Mouse (Mus musculus): ENCODE results near the gene Gm49345.
"Not testable (repeated sequence)": the region's sequence is repeated elsewhere in the genome, so short reads cannot be mapped to it uniquely, and the experiment has no call there.

The Gm49345 gene

DNA sequence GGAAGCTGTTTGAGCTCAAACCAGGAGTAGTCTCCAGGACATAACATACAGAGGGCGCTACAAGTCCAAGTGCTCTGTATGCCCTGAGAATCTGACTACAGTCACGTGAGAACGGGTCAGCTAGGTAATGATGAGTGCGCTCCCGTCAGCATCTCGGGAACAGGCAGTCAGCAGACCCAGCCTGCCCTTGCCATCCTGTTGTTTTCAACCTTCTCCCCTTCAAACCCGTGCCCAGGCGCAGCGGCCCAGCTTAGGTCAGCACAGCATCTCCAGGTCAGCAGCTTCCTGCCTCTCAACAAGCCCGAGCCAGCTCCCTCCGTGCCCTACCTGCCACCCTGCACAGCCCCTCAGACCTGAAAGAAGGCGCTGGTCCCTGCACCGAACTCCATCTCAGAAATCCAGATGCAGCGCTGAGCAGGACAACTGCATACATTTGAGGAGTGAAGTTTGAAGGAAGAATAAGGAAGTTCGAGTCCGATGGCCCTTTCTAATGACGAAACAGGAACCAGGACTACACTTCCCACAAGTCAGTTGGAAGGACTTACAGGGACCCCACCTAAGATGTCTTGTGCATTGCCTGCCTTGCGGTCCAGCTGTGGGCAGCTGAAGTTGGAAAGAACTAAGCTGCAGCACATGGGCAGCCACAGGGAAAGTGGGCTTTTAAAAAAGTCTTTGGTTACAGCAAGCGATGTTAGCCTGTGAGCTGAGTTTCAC lies at the start of gene Gm49345, which contains the start of gene Zfp729a:
Gm49345 (minus strand) TSS at position 476 of the 714 bp plus-strand sequence.
Zfp729a (minus strand) TSS at position 498 of the 714 bp plus-strand sequence.
- DNase-seq (ENCODE audit: low read depth, low spot score), result peak; percentile 84

DNA sequence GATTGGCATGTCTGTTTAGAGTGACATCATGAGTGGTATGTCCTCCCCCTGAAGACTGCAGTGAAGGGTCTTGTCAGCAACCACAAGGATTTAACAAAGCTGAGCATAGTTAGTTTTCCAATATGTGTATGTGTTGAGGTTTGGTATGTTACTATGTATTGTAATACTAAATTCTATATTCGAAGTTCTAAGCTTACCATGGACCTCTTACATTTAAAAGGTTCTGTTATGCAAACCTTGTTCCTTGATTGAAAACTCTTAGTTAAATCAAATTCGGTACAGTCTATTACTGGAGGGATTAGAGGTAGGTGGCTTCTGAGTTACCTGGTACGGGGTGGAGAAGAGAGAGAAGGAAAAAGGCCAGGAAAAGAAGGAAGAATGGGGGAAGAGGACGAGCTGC lies 49.4 kb upstream of the Gm49345 start, which contains the start of gene Zfp738:
Zfp738 (minus strand) TSS at position 101 of the 400 bp plus-strand sequence.
- no peak for DNase-seq (ENCODE audit: low read depth, low spot score)

DNA sequence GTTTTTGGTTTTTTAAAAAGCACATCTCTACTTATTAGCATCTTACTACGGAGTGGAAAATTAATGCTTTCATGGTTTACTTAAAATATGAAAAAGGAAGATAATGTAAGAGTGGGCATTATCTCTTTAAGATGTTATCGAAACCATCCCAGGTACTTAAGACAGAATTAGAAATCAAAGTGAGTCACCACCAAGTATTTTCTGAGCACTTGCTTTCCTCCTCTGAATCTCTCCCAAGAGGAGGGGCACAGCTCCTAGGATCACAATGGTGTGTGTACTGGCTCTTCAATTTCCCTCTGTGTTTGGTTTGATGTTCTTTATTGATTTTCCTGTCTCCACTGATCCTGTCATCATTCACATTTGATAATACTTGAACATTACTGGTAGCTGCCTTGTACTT lies 46.3 kb upstream of the Gm49345 start:
- DNase-seq (ENCODE audit: low read depth, low spot score), result not testable (repeated sequence)

DNA sequence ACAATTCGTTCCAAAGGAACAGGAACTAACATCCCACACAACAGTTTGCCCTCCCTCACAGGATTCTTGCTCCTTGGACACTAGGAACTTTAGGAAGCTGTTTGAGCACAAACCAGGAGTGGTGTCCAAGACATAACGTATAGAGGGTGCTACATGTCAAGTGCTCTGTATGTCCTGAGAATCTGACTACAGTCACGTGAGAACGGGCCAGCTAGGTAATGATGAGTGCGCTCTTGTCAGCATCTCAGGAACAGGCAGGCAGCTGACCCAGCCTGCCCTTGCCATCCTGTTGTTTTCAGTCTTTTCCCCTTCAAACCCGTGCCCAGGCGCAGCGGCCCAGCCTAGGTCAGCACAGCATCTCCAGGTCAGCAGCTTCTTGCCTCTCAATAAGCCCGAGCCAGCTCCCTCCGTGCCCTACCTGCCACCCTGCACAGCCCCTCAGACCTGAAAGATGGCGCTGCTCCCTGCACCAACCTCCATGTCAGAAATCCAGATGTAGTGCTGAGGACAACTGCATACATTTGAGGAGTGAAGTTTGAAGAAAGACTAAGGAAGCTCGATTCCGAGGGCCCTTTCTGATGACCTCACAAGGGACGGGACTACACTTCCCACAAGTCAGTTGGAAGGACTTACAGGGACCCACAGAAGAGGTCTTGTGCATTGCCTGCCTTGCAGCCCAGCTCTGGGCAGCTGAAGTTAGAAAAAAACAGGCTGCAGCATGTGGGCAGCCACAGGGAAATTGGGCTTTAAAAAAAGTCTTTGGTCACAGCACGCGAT lies 45.6 kb upstream of the Gm49345 start:
- peak; percentile 75 for DNase-seq (ENCODE audit: low read depth, low spot score)

DNA sequence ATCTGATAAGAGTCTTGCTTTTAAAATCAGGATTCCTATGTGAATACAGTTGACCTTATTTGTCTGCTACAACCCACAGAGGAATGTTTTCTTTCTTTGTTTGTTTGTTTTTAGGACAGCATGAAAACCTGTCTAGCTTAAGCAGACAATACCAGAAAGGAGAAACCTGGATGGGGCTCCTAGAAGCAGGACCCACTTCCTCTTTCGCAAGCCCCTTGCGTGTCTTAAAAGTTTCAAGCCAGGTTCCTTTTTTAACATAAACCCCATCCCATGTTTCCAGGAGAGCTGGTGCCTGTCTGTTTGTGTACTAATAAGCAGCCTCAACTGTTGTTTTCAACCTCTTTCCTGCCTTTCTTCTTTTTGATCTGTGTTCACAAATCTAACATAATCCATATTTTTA lies 37.3 kb upstream of the Gm49345 start:
- no peak for DNase-seq (ENCODE audit: low read depth, low spot score)

DNA sequence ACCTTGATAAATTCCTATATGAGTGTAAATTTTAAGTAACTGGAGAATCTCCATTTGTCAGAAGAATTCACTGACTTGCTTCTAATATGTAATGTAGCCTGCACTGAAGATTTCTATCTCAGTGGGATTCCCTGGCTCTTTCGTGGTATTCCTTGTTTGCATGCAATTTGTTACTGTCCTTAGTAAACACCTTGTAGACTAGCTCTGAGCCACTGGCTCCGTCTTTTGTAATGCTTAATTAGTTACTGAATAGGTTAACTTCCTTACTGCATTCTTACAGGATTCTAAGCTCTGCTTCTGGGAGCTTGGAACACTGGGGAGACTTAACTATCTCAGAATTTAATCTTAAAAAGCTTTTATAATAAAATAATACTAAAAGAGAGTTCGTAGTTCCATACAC lies 14.9 kb upstream of the Gm49345 start:
- no peak for DNase-seq (ENCODE audit: low read depth, low spot score)

DNA sequence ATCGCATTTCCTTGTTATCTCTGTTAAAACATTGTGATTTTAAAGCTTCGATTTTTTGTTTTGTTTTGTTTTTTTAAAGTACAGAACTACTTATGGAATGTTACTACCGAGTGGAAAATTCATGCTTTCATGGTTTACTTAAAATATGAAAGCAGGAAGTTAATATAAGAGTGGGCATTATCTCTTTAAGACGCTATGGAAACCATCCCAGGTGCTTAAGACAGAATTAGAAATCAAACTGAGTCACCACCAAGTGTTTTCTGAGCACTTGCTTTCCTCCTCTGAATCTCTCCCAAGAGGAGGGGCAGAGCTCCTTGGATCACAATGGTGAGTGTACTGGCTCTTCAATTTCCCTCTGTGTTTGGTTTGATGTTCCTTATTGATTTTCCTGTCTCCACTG lies 27.5 kb downstream of the Gm49345 start:
- no peak for DNase-seq (ENCODE audit: low read depth, low spot score)

DNA sequence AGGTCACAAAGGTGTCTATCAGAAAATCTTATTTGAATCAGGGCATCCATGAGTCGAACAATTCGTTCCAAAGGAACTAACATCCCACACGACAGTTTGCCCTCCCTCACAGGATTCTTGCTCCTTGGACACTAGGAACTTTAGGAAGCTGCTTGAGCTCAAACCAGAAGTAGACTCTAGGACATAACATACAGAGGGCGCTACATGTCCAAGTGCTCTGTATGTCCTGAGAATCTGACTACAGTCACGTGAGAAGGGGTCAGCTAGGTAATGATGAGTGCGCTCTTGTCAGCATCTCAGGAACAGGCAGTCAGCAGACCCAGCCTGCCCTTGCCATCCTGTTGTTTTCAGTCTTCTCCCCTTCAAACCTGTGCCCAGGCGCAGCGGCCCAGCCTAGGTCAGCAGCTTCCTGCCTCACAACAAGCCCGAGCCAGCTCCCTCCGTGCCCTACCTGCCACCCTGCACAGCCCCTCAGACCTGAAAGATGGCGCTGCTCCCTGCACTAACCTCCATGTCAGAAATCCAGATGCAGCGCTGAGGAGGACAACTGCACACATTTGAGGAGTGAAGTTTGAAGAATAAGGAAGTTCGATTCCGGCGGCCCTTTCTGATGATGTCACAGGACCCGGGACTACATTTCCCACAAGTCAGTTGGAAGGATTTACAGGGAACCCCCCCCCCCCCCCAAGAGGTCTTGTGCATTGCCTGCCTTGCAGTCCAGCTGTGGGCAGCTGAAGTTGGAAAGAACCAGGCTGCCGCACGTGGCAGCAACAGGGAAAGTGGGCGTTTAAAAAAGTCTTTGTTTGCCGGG lies 28.3 kb downstream of the Gm49345 start, which contains the start of gene Zfp729b:
Zfp729b (minus strand) TSS at position 642 of the 811 bp plus-strand sequence.
- peak; percentile 78 for DNase-seq (ENCODE audit: low read depth, low spot score)

DNA sequence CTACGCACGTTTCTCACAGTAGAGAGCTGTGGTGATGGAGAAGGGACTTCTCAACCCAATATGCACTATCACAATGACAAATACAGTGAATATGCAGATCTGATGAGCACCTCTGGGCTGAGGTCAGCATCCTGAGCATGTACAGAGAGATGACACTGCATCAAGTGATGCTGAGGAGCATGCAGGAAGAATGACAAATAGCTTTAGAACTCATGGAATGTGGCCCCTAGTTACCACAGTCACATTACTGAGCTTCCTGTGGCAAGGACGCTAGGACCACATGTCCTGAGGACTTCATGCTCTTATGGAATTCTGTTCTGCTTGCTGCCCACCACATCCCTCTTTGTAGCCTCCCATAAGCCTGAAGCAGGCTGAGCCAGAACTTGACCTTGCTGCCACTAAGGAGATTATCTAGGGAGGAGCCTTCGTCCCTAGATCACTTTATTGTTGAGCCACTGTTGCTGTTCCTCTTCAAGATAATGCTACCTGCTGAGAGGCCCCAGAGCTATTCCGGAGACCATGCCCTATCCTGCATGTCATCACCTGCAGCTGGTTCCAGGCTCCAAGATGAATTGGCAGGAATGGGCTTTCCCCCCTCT lies 64.9 kb downstream of the Gm49345 start:
- DNase-seq (ENCODE audit: low read depth, low spot score), result no peak

DNA sequence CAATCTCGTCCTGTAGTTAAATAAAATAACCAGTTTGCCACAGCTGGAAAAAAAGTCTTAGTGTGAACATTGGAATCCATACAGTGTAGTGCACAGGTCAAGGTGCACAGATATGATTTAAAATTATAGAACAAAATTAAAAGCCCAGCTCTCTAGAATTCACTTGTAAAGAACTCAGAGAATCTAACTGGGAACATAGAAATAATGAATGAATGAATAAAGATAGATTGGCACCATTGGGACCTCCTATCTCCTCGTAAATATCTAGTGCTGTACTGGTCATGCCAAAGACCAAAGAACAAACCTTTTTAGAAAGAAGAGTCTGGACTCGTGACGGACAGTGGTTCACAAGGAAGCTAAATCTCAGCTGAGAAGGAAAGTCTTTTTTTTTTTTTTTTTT lies 83.8 kb downstream of the Gm49345 start, which contains the start of gene Zfp748:
Zfp748 (minus strand) TSS at position 101 of the 400 bp plus-strand sequence.
- DNase-seq (ENCODE audit: low read depth, low spot score), result no peak

DNA sequence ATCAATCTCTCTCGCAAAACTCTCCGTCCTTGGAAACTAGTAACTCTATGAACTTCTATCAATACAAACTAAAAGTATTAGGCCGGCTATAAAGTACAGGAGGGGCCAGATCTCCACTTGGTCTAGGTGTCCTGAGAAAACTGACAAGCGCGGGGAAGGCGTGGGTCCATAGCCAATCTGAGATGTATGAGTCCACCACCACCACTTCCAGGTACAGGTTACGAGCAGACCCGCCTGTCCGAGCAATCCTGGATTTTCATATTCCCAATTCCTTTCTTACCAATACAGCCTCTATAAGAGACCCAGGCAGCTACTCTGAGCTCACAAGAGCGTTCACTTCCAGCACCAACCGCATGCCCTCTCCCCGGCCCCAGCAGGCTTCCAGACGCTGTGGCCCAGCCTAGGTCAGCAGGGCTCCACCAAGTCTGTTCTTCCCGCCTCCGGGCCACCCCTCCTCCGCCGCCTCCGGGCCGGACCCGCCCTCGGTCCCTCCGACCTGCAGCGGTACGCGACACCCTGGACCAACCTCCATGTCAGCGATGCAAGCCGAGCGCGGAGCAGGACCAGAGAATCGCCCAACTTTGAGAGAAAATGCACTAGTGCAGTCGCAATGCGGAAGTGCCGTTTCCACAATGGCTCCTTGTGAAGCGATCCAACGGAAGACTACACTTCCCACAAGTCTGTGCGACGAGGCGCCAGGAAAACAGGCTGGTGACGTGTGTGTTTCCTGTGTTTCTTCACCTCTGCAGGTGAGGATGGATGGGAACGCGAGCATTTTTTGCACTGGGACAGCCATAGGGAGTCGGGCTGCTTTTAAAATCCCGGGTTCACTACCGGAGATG lies 84.8 kb downstream of the Gm49345 start:
- peak; percentile 79 for DNase-seq (ENCODE audit: low read depth, low spot score)

DNA sequence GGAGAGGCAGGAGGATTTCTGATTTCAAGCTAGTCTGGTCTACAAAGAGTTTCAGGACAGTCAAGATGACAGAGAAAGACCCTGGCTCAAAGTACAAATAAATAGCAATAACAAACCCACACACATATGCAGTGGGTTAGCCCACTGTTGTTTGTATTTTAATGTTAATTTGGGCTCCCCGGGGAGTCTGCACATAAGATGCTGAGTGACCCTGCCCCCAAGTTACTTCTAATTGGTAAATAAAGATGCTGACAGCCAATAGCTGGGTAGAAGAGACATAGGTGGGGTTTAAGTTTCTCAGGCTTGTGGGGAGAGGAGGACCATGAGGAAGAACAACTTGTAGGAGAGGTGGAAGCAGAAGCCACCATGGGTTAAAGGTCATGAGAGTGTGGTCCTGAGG lies 91.6 kb downstream of the Gm49345 start:
- DNase-seq (ENCODE audit: low read depth, low spot score), result no peak
